Mouse (Mus musculus) olfactory bulb, adult 2 months (tissue): ENCODE measurements around the gene Zyx.

ENCODE experiments used
- CTCF ChIP-seq: fragments of 200-500 bp; IDR thresholded peaks from 2 replicates; pipeline ENCODE4 v1.5.1; 2012; ENCODE audit warnings: low read depth, mild to moderate bottlenecking, low read length, moderate library complexity; ENCODE audit not compliant: insufficient read depth
- POLR2A ChIP-seq: fragments of 200-500 bp; IDR thresholded peaks from 2 replicates; pipeline ENCODE4 v1.6.1; 2012; ENCODE audit warnings: mild to moderate bottlenecking, low read depth, low read length, moderate library complexity; ENCODE audit not compliant: insufficient read depth

GRCm38 (mm10) chr6:42379551-42379950 lies 30.1 kb downstream of the Zyx start:
- TF ChIP-seq CTCF (no peak), POLR2A (no peak)
